Mouse (Mus musculus): ENCODE measurements at regions not wholly inside any gene's neighbourhood (a gene's known extent, or its start where the extent isn't known, plus 50 kb on each side); places are given as distances from the start of the nearest gene placed in this dataset.
"Not testable (repeated sequence)": the region's sequence is repeated elsewhere in the genome, so short reads cannot be mapped to it uniquely, and the experiment has no call there.

GRCm38 (mm10) chr3:31807741-31808140 lies 94.6 kb upstream of the Kcnmb2 start:
- Histone ChIP-seq H3K4me2 (ENCODE audit: low read depth, severe bottlenecking) (no peak overlapping the region), H3K9ac (ENCODE audit: low read length) (no peak overlapping the region), H3K27ac (replicated peaks; ENCODE audit: low read depth, low read length) (no peak overlapping the region), H3K4me1 (ENCODE audit: control insufficient read depth, insufficient read depth, low read length) (0 out of 2 replicates have a peak, but pooled peaks cover 2% of the 10 kb centered on the region), H3K9me3 (ENCODE audit: control insufficient read depth, low read length) (no peaks in the 10 kb centered on the region), H3K36me3 (ENCODE audit: control insufficient read depth, insufficient read depth, low read length) (no peaks in the 10 kb centered on the region), H3K4me3 (ENCODE audit: low read depth, low read length) (no peak overlapping the region), H3K27me3 (ENCODE audit: control insufficient read depth, insufficient read depth, low read length) (no peaks in the 10 kb centered on the region)
- ATAC-seq (ENCODE audit: insufficient number of reproducible peaks, low FRiP score, low TSS enrichment, low read depth) (no peak), DNase-seq (ENCODE audit: low spot score) (no peak)
- WGBS, result 54% methylated on average over 2 of the region's 2 CpGs

DNA sequence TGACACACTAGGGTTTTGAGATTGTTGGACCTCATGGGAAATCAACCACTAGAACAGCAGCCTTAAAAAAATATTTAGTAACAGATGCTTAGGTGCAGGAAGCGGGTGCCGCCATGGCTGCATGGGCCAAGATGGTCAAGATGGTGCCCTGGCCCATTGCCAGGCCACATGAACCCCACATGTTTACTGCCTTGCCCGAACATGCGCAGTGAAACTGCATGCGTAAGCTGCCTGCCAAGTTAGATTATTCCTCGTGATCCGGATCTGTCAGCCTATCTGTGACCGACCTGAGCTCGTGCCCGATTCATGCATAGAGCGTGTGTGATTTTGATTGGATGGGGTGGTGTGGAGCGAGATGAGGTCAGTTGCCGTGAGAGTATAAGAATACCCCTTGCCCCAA lies 93.2 kb upstream of the Kcnmb2 start:
- H3K4me2 ChIP-seq (ENCODE audit: low read depth, severe bottlenecking); ATAC-seq (ENCODE audit: insufficient number of reproducible peaks, low FRiP score, low TSS enrichment, low read depth); H3K4me1 ChIP-seq (ENCODE audit: control insufficient read depth, insufficient read depth, low read length); DNase-seq (ENCODE audit: low spot score); H3K27ac ChIP-seq (replicated peaks; ENCODE audit: low read depth, low read length); H3K9ac ChIP-seq (ENCODE audit: low read length); H3K36me3 ChIP-seq (ENCODE audit: control insufficient read depth, insufficient read depth, low read length); H3K9me3 ChIP-seq (ENCODE audit: control insufficient read depth, low read length); H3K4me3 ChIP-seq (ENCODE audit: low read depth, low read length); H3K27me3 ChIP-seq (ENCODE audit: control insufficient read depth, insufficient read depth, low read length): not testable (repeated sequence)
- 96% methylated on average over 13 of the region's 13 CpGs for WGBS

DNA sequence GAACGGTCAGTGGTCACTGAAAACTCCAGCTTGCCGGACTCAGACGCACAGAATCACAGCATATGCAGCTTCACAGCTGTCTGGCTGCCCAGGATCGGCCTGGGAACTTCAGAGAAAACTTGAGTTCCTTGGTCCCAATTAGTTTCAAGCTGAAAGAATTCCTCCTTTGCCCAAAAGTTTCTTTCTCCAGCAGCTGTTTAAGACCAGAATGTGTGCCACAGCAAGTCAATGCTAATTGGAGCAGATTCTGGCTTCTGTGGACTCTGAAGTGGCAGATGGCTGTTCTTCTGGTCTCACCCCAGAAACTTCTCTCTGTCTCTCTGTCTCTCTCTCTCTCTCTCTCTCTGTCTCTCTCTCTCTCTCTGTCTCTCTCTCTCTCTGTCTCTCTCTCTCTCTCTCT lies 91.1 kb upstream of the Kcnmb2 start:
- DNase-seq (ENCODE audit: low spot score) (no peak), ATAC-seq (ENCODE audit: insufficient number of reproducible peaks, low FRiP score, low TSS enrichment, low read depth) (no peak)
- H3K4me1 ChIP-seq (ENCODE audit: control insufficient read depth, insufficient read depth, low read length), result no peaks in the 10 kb centered on the region
- WGBS, result 61% methylated on average over 4 of the region's 4 CpGs
- no peak overlapping the region for H3K9ac ChIP-seq (ENCODE audit: low read length)
- H3K4me3 ChIP-seq (ENCODE audit: low read depth, low read length), result no peak overlapping the region
- no peaks in the 10 kb centered on the region for H3K36me3 ChIP-seq (ENCODE audit: control insufficient read depth, insufficient read depth, low read length)
- no peak overlapping the region for H3K27ac ChIP-seq (replicated peaks; ENCODE audit: low read depth, low read length)
- H3K4me2 ChIP-seq (ENCODE audit: low read depth, severe bottlenecking), result no peak overlapping the region
- no peaks in the 10 kb centered on the region for H3K27me3 ChIP-seq (ENCODE audit: control insufficient read depth, insufficient read depth, low read length)
- H3K9me3 ChIP-seq (ENCODE audit: control insufficient read depth, low read length), result no peaks in the 10 kb centered on the region

GRCm38 (mm10) chr3:31831913-31832312 lies 70.4 kb upstream of the Kcnmb2 start:
- Histone ChIP-seq H3K36me3 (ENCODE audit: control insufficient read depth, insufficient read depth, low read length) (no peaks in the 10 kb centered on the region), H3K9me3 (ENCODE audit: control insufficient read depth, low read length) (no peaks in the 10 kb centered on the region), H3K4me3 (ENCODE audit: low read depth, low read length) (no peak overlapping the region), H3K4me2 (ENCODE audit: low read depth, severe bottlenecking) (no peak overlapping the region), H3K27ac (replicated peaks; ENCODE audit: low read depth, low read length) (no peak overlapping the region), H3K9ac (ENCODE audit: low read length) (no peak overlapping the region), H3K27me3 (ENCODE audit: control insufficient read depth, insufficient read depth, low read length) (no peaks in the 10 kb centered on the region), H3K4me1 (ENCODE audit: control insufficient read depth, insufficient read depth, low read length) (no peaks in the 10 kb centered on the region)
- WGBS, result 63% methylated on average over 1 of the region's 1 CpGs
- DNase-seq (ENCODE audit: low spot score) (no peak), ATAC-seq (ENCODE audit: insufficient number of reproducible peaks, low FRiP score, low TSS enrichment, low read depth) (no peak)

- Histone ChIP-seq H3K36me3 (ENCODE audit: control insufficient read depth, insufficient read depth, low read length) (no peaks in the 10 kb centered on the region), H3K4me3 (ENCODE audit: low read depth, low read length) (no peak overlapping the region), H3K4me2 (ENCODE audit: low read depth, severe bottlenecking) (no peak overlapping the region), H3K9ac (ENCODE audit: low read length) (no peak overlapping the region), H3K4me1 (ENCODE audit: control insufficient read depth, insufficient read depth, low read length) (no peaks in the 10 kb centered on the region), H3K27me3 (ENCODE audit: control insufficient read depth, insufficient read depth, low read length) (no peaks in the 10 kb centered on the region), H3K27ac (replicated peaks; ENCODE audit: low read depth, low read length) (no peak overlapping the region), H3K9me3 (ENCODE audit: control insufficient read depth, low read length) (no peaks in the 10 kb centered on the region)
- ATAC-seq (ENCODE audit: insufficient number of reproducible peaks, low FRiP score, low TSS enrichment, low read depth), result no peak
- DNase-seq (ENCODE audit: low spot score), result no peak
- WGBS, result 76% methylated on average over 1 of the region's 1 CpGs
Measured at GRCm38 (mm10) chr3:31841253-31841652, 61.1 kb upstream of the Kcnmb2 start.

DNA sequence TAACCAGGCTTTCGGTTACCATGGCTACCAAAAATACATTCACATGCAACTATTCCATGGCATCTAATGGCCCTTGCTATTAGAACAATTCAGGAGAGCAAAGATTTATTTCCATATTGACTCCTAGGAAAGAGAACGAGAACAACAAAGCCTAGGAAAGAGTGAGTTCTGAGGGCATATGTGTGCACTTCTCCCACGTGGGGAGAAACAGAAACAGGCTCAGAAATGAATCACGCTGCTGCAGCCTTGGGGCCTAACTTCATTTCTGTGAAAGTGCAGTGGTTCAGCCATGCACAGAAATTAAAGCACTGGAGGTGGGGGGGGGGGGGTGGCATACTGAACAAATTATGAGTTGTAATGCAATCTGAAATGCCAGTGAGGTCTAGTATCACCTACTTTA lies 55.2 kb upstream of the Kcnmb2 start:
- Histone ChIP-seq H3K9me3 (ENCODE audit: control insufficient read depth, low read length) (no peaks in the 10 kb centered on the region), H3K4me3 (ENCODE audit: low read depth, low read length) (no peak overlapping the region), H3K4me1 (ENCODE audit: control insufficient read depth, insufficient read depth, low read length) (no peaks in the 10 kb centered on the region), H3K36me3 (ENCODE audit: control insufficient read depth, insufficient read depth, low read length) (no peaks in the 10 kb centered on the region), H3K27me3 (ENCODE audit: control insufficient read depth, insufficient read depth, low read length) (no peaks in the 10 kb centered on the region), H3K27ac (replicated peaks; ENCODE audit: low read depth, low read length) (no peak overlapping the region), H3K4me2 (ENCODE audit: low read depth, severe bottlenecking) (no peak overlapping the region), H3K9ac (ENCODE audit: low read length) (no peak overlapping the region)
- no peak for DNase-seq (ENCODE audit: low spot score)
- WGBS, result 73% methylated on average over 4 of the region's 4 CpGs
- no peak for ATAC-seq (ENCODE audit: insufficient number of reproducible peaks, low FRiP score, low TSS enrichment, low read depth)
